Mouse (Mus musculus) limb, embryonic 15.5 days (tissue): ENCODE results near the gene Nup107. TPM values are rescaled to one million over a fixed set of nuclear protein-coding genes. Genes with fewer than 3 reads are reported as not detected.
"Not testable (repeated sequence)": the region's sequence is repeated elsewhere in the genome, so short reads cannot be mapped to it uniquely, and the experiment has no call there.

ENCODE experiments used
- ATAC-seq: fragments of 200-750 bp; cut with Nextera tagmentation; 2 replicates; pipeline ENCODE4 v1.8.0; 2017; ENCODE audit warnings: low read depth, moderate TSS enrichment; ENCODE audit not compliant: insufficient number of reproducible peaks, low FRiP score, low TSS enrichment
- H3K27ac ChIP-seq: fragments of 300-500 bp; sonication (generic); 2 replicates; pipeline ENCODE4 v1.5.1; 2015; ENCODE audit warnings: moderate library complexity, mild to moderate bottlenecking, inconsistent platforms
- H3K27me3 ChIP-seq: fragments of 300-500 bp; sonication (generic); 2 replicates; pipeline ENCODE4 v1.6.1; 2015; ENCODE audit warnings: inconsistent platforms
- H3K36me3 ChIP-seq: fragments of 300-500 bp; sonication (generic); 2 replicates; pipeline ENCODE4 v1.6.1; 2015; ENCODE audit warnings: inconsistent platforms
- H3K4me1 ChIP-seq: fragments of 300-500 bp; sonication (generic); 2 replicates; pipeline ENCODE4 v1.6.1; 2015; ENCODE audit warnings: inconsistent platforms
- H3K4me2 ChIP-seq: fragments of 300-500 bp; sonication (generic); 2 replicates; pipeline ENCODE4 v1.6.1; 2015; ENCODE audit warnings: mild to moderate bottlenecking, inconsistent platforms
- H3K4me3 ChIP-seq: fragments of 300-500 bp; sonication (generic); 2 replicates; pipeline ENCODE4 v1.5.1; 2015; ENCODE audit warnings: mild to moderate bottlenecking, inconsistent platforms
- H3K9ac ChIP-seq: fragments of 300-500 bp; sonication (generic); 2 replicates; pipeline ENCODE4 v1.6.1; 2015; ENCODE audit warnings: inconsistent platforms
- H3K9me3 ChIP-seq: fragments of 300-500 bp; sonication (generic); 2 replicates; pipeline ENCODE4 v1.6.1; 2016; ENCODE audit warnings: inconsistent platforms
- WGBS: fragments of 180-500 bp; shearing (Covaris S2); methylation state at CpG from one replicate; pipeline ENCODE4 v1.1.7; 2015; 5-methylcytosine and 5-hydroxymethylcytosine counted together
- polyA plus RNA-seq: library from polyadenylated mRNA; unstranded; fragments of >200 nt; fragmentation: Nextera tagmentation; extraction: Ambion mirVana; gene quantifications from 2 replicates; pipeline ENCODE4 v1.2.1, GENCODE M21; 2015

The Nup107 gene
- polyA plus RNA-seq, 1 experiment from 2014 or later, result 54.6 TPM

DNA sequence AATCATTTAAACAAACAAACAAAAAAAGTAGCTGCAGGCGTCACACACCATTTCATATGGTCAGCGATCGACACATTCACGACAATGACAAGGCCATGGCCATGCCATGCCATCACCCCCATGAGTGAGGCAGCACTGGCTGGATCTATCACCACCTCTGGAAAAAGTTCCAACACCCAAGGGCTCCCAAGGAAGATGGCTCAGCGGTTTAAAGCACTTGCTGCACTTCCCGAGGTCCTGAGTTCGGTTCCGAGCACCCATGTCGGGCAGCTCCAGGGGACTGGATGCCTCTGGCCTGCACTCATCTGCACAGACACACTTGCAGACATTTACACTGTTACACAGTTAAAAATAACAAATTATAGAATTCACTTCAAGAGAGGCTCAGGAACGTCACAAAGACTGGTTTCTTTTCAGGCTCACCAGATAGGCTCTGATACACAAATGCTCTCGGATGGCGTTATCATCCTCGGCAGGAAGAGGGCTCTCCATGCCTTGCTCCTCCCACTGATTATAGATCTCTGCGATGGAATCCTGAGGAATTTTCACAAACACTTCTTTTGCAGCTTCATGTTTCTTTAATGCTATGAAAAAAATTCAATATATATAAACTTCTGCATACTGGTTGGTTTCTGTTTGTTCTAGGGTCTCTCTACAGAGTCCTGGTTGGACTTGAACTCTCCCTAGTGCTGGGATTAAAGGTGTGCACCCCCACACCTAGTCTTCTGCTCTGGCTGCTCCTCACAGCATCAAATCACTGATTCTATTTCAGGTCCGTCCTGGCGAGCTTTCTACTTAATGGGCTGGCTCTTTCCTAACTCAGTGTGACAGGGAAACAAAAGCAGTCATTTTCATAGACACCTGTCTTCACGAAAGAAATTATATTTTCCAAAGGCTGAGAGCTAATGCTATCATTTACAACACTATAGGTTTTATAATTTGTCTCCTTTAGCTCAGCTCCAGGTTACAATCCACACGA lies 33.5 kb downstream of the Nup107 start:
- ATAC-seq, result no peak
- Histone ChIP-seq H3K4me2 (no peak overlapping the region), H3K36me3 (peaks cover 90% of the 10 kb centered on the region), H3K9me3 (no peaks in the 10 kb centered on the region), H3K27ac (no peak overlapping the region), H3K4me1 (no peaks in the 10 kb centered on the region), H3K9ac (no peak overlapping the region), H3K4me3 (no peak overlapping the region), H3K27me3 (no peaks in the 10 kb centered on the region)
- WGBS, result 90% methylated on average over 18 of the region's 18 CpGs

DNA sequence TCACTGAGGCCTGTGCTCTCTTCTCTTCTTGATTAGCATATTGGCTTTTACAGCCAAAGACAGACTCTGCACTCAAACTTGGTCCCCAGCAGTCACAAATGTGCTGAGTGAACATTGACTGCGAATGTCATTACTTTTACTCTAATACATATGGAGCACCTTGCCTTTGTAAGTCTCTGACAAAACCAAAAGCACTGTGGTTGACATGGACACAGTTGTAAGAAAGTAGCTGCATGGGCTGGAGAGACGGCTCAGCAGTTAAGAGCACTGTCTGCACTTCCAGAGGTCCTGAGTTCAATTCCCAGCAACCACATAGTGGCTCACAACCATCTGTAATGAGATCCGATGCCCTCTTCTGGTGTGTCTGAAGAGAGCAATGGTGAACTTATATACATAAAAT lies 34.2 kb downstream of the Nup107 start:
- H3K4me3 ChIP-seq, ATAC-seq, H3K27me3 ChIP-seq, H3K27ac ChIP-seq, H3K4me2 ChIP-seq, H3K9me3 ChIP-seq, H3K9ac ChIP-seq, H3K4me1 ChIP-seq: not testable (repeated sequence)
- 94% methylated on average over 3 of the region's 3 CpGs for WGBS
- peaks cover 84% of the 10 kb centered on the region for H3K36me3 ChIP-seq

DNA sequence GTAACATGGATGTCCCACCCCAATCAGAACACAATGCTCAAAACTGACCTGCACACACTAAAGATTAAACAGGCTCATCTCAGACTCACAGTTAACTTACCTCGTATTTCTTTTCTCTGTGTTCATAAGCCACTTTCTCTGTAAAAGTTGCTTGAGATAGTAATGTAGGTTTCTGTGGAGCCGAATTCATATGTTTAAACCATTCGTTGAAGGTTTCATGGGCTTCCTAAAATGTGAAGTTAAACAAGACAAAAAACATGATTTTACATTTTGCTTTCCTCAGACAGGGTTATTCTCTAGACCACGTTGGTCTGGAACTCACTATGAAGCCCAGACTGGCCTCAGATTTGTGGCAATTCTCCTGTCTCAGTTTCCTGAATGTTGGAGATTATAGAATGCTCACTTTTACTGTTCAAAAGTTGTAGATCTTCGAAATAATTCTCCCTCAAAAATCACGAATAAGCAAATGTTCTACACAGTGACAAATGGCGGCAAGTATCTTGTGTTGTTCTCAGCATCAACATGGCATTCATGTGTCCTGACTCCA lies 34.6 kb downstream of the Nup107 start:
- ATAC-seq, result no peak
- Histone ChIP-seq H3K27me3 (no peaks in the 10 kb centered on the region), H3K9me3 (no peaks in the 10 kb centered on the region), H3K9ac (no peak overlapping the region), H3K36me3 (peaks cover 84% of the 10 kb centered on the region), H3K4me2 (no peak overlapping the region), H3K4me1 (no peaks in the 10 kb centered on the region), H3K4me3 (no peak overlapping the region), H3K27ac (no peak overlapping the region)
- WGBS, result 93% methylated on average over 7 of the region's 7 CpGs

DNA sequence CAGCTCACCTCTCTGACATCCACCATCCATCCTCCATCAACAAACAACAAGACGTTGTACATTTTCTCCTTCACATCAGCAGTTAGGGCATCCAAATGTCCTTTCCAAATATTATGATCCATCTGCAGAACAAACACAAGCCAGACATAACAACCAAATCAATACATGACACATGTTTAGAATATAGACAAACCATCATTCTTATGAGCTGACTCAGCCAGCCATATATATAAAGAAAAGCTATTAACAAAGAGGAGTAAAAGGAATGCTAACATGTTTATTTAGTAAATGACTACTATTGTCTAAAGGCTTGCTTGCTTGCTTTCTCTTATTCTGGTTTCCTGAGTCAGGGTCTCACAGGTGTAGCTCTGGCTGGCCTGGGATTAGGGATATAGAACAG lies 35.2 kb downstream of the Nup107 start:
- Histone ChIP-seq H3K4me3 (no peak overlapping the region), H3K9ac (no peak overlapping the region), H3K27me3 (no peaks in the 10 kb centered on the region), H3K4me2 (no peak overlapping the region), H3K36me3 (peaks cover 85% of the 10 kb centered on the region), H3K9me3 (no peaks in the 10 kb centered on the region), H3K27ac (no peak overlapping the region), H3K4me1 (no peaks in the 10 kb centered on the region)
- WGBS, result 98% methylated on average over 1 of the region's 1 CpGs
- ATAC-seq, result no peak

DNA sequence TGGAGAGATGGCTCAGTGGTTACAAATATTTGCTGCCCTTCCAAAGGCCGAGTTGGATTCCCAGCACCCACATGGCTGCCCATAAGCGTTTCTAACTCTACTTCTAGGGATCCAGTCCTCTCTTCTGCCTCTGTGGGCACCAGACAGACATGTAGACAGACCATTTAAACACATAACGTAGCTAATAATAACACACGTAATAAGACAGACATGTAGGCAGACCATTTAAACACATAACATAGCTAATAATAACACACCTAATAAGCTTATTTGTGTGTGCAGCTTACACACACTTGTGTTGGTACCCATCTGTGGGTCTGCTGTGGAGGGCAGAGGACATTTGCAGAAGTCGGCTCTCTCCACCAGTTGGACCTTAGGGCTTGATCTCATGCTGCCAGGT lies 35.7 kb downstream of the Nup107 start:
- no peak for ATAC-seq
- no peak overlapping the region for H3K27ac ChIP-seq
- H3K9me3 ChIP-seq, result no peaks in the 10 kb centered on the region
- H3K4me1 ChIP-seq, result no peaks in the 10 kb centered on the region
- H3K4me3 ChIP-seq, result no peak overlapping the region
- no peak overlapping the region for H3K4me2 ChIP-seq
- H3K9ac ChIP-seq, result no peak overlapping the region
- no peaks in the 10 kb centered on the region for H3K27me3 ChIP-seq
- peaks cover 87% of the 10 kb centered on the region for H3K36me3 ChIP-seq
- WGBS, result 93% methylated on average over 5 of the region's 5 CpGs

DNA sequence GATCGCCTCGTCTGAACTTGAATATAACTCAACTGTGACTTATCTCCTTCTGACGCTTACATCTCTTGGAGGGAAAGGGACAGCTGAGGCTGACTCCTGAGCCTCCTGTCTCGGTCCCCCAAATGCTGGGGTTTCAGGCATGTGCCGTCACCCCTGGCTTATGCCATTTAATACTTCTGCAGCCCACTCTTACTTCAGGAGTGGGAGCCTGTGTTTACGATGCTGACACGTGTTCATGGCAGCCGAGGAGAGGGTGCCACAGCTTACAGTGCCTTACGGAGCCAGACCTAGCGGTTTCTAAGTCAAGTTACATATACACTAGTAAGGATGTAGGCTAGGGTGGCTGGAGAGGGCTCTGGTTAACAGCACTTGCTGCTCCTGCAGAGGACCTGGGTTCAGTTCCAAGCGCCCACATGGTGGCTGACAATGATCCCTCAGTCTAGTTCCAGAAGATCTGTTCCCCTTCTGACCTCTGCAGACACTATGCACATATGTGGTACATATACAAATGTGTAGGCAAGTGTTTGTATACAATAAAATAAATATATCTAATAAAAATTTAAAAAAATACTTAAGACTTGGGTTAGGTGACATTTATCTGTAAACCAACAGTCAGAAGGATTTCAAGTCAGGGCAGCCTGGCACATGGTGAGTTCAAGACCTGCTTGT lies 36.6 kb downstream of the Nup107 start:
- Histone ChIP-seq H3K9ac (no peak overlapping the region), H3K4me1 (no peaks in the 10 kb centered on the region), H3K27ac (no peak overlapping the region), H3K27me3 (no peaks in the 10 kb centered on the region), H3K4me3 (no peak overlapping the region), H3K36me3 (peaks cover 87% of the 10 kb centered on the region), H3K4me2 (no peak overlapping the region), H3K9me3 (no peaks in the 10 kb centered on the region)
- WGBS, result 89% methylated on average over 11 of the region's 11 CpGs
- ATAC-seq, result no peak

DNA sequence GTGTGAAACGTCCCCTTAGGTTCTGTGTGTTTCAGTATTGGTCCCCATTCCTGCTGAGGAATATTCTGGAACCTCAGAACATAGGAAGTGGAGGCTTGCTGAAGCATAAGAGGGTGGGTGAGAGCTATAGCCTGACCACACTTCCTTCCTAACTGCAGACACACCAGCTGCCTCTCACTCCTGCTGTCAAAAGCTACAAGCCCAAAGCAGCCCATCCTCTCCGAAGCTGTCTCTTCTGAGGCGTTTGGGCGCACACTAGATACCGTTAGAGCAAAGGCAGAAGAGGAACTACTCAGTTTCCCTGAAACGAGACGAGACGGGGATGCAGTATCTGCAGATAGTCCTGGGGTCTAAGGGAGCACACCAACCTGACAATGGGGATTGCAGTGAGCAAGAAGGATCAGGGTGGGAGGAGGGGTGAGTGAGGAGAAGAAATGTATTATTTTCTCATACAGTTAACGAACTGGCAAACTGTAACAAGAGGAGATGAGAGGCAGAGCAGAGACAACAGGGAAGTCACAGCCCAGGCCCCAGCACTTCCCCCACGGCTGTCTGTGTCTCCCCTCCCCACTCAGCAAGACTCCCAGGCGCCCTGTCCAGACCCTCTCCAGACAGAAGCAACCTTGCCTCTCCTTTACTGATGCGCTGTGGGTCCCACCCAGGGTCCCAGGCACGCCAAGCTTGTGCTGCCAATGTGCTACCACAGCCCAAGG lies 37.3 kb downstream of the Nup107 start:
- Histone ChIP-seq H3K9me3 (no peaks in the 10 kb centered on the region), H3K27ac (no peak overlapping the region), H3K9ac (no peak overlapping the region), H3K4me2 (no peak overlapping the region), H3K27me3 (no peaks in the 10 kb centered on the region), H3K4me3 (no peak overlapping the region), H3K4me1 (no peaks in the 10 kb centered on the region), H3K36me3 (peaks cover 84% of the 10 kb centered on the region)
- WGBS, result 88% methylated on average over 13 of the region's 13 CpGs
- ATAC-seq, result no peak

DNA sequence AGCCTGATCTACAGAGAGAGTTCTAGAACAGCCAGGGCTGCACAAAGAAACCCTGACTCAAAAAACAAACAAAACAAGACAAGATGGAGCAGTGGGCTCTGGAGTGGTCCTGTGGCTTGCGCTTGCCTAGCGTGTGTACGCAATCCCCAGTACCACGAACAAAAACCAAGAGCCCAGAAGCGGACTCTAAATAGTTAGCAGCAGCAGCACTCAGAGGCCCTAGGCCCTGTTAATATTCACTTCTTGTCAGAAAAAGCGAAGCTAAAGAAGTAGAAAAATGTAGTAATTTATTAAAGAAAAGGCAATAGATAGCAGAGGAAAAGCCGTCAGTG lies 37.9 kb downstream of the Nup107 start:
- Histone ChIP-seq H3K27ac (no peak overlapping the region), H3K9me3 (no peaks in the 10 kb centered on the region), H3K4me2 (no peak overlapping the region), H3K4me1 (no peaks in the 10 kb centered on the region), H3K36me3 (peaks cover 84% of the 10 kb centered on the region), H3K27me3 (no peaks in the 10 kb centered on the region), H3K9ac (no peak overlapping the region), H3K4me3 (no peak overlapping the region)
- no peak for ATAC-seq
- 98% methylated on average over 7 of the region's 7 CpGs for WGBS

DNA sequence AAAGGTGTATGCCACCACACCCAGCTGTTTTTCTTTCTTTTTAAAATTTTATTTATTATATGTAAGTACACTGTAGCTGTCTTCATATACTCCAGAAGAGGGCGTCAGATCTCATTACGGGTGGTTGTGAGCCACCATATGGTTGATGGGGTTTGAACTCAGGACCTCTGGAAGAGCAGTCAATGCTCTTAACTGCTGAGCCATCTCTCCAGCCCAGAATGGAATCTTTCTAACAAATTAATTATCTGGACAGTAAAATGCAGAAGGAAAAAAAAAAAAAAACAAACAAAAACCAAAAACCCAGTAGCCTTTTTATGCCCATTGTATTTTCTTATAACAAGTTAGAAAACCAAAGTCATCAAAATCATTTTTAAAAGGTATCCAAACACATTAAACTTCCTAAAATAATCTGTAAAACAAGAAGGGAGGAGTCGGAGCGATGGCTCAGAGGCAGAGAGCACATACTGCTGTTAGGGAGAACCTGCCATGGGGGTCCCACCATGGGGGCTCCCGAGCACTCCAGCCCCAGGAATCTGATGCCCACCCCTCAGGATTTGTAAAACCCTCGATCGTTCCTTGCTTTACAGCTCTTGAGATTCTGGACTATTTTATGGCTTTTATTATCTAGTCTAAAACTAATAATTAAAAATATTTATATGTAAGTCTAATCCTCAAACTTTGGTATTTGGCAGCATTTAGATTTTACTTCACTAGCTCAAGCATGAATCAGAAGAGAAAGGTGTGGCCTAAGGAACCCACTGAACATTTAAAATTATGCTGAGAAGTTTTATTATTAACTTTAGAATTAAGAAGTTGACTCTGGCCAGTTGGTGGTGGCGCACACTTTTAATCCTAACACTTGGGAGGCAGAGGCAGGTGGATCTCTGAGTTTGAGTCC lies 38.5 kb downstream of the Nup107 start:
- Histone ChIP-seq H3K27me3 (no peaks in the 10 kb centered on the region), H3K9me3 (no peaks in the 10 kb centered on the region), H3K9ac (no peak overlapping the region), H3K27ac (no peak overlapping the region), H3K4me3 (no peak overlapping the region), H3K4me1 (no peaks in the 10 kb centered on the region), H3K4me2 (no peak overlapping the region), H3K36me3 (peaks cover 83% of the 10 kb centered on the region)
- ATAC-seq, result no peak
- WGBS, result 93% methylated on average over 8 of the region's 8 CpGs

DNA sequence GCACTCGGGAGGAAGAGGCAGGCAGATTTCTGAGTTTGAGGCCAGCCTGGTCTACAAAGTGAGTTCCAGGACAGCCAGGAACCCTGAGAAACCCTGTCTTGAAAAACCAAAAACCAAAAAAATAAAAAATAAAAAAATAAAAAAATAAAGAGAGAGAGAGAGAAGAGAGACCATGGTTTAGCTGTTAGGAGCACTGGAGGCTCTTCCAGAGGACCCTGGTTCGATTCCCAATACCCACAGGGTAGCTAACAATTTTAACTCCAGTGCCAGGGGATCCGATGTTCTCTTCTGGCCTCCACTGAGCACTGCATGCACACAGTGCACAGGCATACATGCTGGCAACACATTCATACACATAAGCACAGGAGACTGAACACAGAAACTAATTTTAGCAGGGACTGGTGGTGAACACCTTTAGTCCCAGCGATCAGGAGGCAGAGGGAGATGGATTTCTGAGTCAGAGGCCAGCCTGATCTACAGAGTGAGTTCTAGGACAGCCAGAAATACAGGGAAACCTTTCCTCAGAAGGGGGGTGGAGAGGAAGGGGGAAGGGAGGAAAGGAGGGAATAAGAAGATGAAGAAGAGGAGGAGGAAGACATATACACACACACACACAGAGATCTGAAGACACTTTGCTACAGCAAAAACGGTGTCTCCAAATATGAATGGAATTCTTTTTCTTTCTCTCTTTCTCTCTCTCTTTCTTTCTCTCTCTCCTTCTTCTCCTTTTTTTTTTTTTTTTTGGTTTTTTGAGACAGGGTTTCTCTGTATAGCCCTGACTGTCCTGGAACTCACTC lies 39.5 kb downstream of the Nup107 start:
- 95% methylated on average over 5 of the region's 5 CpGs for WGBS
- no peak overlapping the region for H3K4me2 ChIP-seq
- H3K27me3 ChIP-seq, result no peaks in the 10 kb centered on the region
- no peak overlapping the region for H3K27ac ChIP-seq
- no peaks in the 10 kb centered on the region for H3K4me1 ChIP-seq
- H3K9me3 ChIP-seq, result no peaks in the 10 kb centered on the region
- H3K36me3 ChIP-seq, result peaks cover 79% of the 10 kb centered on the region
- ATAC-seq, result no peak
- H3K9ac ChIP-seq, result no peak overlapping the region
- H3K4me3 ChIP-seq, result no peak overlapping the region
